Mouse (Mus musculus) yolk sac, embryonic 10.5 days (tissue): ENCODE results near the gene Pygm.
A peak's percentile ranks its signal among the peaks of the same experiment; 100 is the strongest.

Experiments
- DNase-seq: peaks from one replicate; pipeline ENCODE4 v3.0.0-alpha.2; 2017; ENCODE audit warnings: low spot score

Pygm gene

GRCm38 (mm10) chr19:6409936-6410335 lies 25.7 kb downstream of the Pygm start:
- no peak for DNase-seq

GRCm38 (mm10) chr19:6412798-6413197 lies 28.6 kb downstream of the Pygm start:
- DNase-seq: no peak

DNA sequence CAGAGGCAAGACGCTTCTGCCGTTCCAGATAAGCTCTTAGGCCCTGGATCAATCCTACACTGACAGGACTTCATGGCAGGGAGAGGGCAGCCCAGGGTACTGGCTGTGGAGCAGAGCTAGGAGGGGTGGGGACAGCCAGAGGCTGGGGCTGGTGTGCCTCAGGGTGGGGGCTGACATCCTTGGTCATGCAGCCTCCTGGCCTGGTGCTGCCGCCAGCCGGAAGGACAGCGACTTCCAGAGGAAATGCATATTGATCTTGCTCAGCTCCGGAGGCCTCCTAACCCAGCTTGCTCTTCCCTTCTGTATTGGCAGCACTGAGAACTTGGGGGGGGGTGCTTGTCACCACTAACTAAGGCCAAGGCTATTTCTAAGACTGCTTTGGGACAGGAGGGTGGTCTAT lies 31.3 kb downstream of the Pygm start:
- DNase-seq: no peak

DNA sequence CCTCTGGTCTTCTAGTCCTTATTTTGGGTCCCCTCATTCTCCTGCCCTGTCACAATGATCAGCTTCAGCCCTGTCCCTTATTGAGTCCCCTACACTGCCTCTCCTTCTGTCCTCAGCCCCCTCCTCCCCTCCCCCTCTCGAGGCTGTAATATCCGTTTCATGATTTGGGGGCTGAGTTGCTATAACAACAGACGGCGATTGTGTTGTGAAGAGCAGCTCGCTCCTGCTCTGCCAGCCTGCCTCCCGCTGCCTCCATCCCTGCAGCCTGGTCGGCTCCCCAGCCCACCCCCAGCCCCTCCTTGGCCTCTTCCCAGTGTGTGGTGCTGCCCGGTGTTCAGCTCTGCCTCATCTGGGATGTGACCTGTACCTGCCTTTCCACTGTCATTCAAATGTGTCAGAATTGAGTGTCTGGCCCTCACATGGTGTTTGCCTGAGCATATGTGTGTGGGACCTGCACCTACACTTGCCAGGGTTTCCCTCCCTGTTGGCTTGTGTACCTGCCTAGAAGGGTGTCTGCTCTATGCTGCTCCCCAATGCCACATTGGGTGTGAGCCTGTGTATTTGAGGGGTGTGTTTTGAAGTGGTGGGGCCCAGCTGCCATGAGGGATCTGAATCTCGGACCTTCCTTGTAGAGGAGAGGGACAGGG lies 32.0 kb downstream of the Pygm start:
- DNase-seq: no peak

GRCm38 (mm10) chr19:6416894-6417761 lies 32.9 kb downstream of the Pygm start:
- DNase-seq: no peak

DNA sequence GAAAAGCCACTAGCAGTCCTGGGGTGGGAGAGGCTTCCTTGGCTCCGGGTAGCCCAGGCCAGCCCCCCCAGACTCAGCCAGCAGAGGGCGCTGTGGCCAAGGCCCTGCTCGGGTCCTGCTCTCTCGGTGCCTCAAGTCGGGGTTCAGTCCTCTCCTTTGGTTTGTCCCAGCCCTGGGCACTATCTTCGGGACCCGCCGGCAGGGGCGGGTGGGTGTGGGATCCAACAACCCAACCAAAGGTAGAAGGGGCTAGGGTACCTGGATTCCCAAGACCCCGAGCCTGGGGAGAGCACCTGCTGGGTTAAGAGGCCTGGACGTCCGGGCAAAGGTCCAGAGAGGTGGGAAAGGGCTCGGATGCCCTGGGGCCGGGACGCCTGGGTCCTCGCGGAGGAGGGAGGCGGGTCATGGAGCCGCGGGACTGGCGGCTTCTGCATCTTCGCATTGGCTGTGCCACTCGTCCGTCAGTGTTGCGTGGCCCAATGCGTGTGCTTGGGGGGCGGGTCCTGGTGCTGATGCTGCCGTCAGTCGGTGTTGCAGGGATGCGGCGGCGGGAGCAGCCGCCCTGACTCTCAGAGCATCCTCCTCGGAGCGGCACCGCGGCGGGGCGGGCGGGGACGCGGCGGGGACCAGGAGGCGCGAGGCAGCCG lies 34.2 kb downstream of the Pygm start, which contains the start of gene Nrxn2:
Nrxn2 (plus strand) TSS at position 499 of the 647 bp plus-strand sequence.
- DNase-seq: peak; percentile 75

DNA sequence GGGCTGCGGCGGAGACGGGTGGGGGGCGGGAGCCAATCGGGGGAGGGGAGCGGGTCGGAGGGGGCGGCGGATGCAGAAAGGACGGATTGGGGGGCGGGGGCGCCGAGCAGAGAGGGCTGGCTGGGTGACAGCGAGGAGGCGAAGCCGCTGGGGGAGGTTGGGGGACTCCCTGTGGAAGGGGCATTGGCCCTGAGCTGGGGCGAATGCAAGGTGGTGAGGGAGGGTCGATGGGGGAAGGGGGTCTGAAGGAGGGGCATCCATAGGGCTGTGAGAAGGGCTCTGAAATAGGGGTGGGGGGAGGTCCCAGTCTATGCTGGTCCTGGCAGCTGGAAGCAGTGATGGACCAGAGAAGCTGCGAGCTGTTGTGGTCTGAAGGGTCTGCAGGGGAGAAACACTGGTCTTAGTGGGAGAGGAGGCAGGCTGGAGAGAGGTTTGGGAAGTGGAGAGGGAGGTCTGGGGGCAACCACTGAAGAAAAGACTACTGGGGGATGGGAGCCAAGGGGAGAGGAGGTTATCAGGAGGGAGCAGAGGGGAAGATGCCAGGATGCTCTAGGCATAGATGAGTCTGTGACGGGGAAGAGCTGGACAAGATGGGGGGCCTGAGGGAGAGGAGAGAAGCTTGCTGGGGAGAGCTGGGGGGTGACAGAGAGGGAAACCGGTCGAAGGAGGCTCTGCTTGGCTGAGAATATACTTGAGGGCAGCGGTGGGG lies 34.9 kb downstream of the Pygm start:
- no peak for DNase-seq

DNA sequence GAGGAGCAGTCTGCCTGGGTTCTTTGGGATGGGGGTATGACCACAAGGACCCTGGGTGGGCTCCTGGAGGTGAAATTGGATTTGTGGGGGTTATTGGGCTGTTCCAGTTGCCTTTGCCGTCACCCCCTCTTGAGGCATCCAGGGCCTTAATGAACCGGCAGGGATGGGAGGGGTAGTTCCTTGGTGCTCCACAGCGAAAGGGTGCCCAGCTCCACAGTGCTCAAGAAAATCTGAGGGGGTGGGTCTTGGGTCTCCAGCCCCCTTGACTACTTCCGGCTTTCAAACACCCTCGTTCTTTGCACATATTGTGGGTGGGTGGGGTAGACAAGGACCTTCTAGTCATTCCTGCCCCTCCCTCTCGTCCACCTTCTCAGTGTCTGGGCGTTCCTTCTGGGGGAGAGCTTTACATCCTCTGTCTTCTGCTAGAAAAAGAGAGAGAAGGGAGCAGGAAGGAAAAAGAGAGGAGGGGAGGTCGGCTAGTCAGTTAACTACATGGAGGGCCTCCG lies 35.7 kb downstream of the Pygm start:
- no peak for DNase-seq

GRCm38 (mm10) chr19:6420481-6421210 lies 36.4 kb downstream of the Pygm start:
- DNase-seq: no peak

DNA sequence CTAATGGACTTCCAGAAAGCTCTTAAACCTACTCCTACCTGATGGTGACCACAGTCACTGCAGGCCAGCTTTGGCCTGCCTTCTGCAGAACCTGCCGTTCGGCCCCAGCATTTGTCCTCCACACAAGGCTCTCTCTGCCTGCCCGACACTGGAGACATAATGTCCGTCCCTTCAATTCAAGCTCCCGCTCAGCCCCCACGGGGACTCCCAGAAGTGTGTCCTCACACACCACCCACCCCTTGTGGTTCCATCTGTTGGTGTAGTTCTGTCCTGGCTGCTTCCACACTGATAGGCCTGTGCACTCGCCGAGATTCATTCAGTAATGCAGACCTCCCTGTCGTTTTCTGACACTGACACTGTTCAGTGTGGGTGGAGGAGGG lies 37.0 kb downstream of the Pygm start:
- DNase-seq: no peak

- DNase-seq: no peak
Observed at GRCm38 (mm10) chr19:6422014-6422413, 37.8 kb downstream of the Pygm start.

- DNase-seq: no peak
Observed at GRCm38 (mm10) chr19:6423241-6423640, 39.0 kb downstream of the Pygm start.

DNA sequence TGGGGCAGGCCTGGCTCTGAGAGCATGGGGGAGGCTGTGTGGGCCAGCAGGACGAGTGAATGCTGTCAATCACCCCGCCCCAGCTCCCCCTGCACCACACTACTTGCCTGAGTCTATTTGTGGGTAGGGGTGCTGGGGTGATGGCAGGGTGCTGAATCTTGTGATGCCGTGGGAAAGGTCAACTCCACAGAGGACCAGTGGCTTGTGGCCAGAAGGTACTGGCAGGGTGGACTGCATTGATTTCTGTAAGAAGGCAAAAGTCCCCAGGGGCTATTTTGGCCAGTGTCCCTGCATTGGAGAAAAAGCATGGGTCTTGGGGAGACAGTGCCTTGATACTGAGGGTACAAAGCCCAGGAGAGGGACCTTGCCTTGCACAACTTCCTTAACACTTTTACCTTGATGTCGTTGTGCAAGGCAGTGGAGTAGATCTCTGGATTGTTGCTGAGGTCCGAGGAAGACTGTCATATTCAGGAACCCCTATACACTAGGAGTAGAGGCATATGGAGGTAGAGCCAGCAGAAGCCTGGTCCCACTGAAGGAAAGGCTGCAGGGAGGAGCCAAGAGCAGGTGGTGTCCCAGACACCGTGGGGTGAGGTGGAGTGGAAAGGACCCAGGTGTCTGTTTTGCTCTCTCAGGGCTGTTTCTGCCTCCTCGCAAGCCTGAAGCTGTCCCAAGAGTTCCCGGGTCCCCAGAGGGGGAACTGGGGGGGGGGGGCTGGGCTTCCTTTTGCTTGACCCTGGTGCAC lies 40.1 kb downstream of the Pygm start:
- no peak for DNase-seq

DNA sequence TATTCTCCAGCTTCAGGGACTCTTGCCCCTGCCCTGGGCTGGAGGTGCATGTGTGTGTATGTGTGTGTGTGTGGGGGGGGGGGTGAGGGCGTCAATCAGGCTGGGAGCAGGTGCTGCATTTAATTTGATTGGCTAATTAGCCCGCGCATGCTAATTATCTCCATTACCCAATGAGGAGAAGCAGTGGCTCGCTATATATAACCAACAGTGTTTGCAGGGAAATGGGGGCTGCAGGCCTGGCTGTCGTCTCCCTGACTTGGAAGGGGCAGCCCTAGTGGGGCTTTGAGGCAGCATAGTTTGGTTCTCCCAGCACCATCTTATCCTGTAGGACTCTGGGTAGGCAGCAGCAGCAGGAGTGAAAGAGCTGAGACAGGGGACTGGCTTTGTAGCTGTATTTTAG lies 41.4 kb downstream of the Pygm start:
- no peak for DNase-seq

DNA sequence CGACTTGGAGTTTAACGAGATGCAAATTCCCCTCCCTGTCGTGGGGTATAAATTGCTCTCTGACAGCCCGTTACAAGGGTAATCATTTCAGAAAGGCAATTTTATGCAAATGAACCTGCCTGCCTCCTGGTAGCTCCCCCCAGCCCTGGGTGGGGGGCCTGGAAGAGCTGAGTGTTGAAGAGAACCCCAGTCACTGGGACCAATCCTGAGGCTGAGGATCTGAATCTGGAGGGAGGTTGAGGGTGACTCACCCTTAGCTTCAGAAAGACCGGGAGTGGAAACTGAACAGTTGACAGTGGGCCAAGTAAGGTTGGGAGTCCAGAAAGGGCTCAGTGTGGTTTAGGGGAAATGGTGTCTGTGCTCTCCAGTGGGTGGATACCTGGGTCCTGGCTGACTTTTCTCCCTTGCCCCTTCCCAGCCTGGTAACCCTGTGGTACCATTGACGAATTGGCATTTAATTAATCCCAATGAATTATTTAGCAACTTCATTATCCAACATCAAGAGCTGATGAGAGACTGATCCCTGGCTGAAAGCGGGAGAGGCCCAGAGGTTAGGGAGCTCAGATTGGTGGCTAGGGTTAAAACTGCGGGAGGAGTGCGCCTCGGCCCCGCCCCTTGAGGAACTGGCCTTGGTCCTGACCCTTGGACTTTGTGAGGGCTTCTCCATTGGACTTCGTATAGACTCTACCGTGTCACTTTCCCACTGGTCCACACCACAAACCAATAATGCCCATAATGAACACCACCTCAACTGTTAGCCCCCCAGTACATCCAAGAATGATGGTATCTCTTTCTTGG lies 42.7 kb downstream of the Pygm start:
- DNase-seq: peak; percentile 58

DNA sequence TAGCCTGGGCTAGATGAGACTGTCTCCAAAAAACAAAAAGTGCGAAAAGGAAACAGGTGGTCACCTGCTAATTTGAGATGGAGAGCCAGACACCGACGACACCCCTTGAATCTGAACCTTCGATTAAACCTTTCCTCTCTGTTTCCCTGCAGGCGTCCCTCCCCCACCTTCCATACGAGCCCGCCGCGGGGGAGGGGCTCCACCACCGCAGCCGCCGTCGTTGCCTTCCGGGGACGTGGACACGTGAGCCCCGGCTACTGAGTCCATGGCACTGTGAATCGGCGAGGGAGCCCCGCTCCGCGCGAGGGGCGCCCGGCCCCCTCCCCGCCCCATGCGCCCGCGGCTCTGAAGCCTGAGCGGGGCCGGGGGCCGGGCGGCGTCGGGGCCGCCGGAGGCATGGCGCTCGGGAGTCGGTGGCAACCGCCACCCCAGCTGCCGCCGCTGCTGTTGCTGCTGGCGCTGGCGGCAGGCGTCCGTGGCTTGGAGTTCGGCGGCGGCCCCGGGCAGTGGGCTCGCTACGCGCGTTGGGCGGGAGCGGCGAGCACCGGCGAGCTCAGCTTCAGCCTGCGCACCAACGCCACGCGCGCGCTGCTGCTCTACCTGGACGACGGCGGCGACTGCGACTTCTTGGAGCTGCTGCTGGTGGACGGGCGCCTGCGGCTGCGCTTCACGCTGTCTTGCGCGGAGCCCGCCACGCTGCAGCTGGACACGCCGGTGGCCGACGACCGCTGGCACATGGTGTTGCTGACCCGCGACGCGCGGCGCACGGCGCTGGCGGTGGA lies 43.6 kb downstream of the Pygm start:
- no peak for DNase-seq

DNA sequence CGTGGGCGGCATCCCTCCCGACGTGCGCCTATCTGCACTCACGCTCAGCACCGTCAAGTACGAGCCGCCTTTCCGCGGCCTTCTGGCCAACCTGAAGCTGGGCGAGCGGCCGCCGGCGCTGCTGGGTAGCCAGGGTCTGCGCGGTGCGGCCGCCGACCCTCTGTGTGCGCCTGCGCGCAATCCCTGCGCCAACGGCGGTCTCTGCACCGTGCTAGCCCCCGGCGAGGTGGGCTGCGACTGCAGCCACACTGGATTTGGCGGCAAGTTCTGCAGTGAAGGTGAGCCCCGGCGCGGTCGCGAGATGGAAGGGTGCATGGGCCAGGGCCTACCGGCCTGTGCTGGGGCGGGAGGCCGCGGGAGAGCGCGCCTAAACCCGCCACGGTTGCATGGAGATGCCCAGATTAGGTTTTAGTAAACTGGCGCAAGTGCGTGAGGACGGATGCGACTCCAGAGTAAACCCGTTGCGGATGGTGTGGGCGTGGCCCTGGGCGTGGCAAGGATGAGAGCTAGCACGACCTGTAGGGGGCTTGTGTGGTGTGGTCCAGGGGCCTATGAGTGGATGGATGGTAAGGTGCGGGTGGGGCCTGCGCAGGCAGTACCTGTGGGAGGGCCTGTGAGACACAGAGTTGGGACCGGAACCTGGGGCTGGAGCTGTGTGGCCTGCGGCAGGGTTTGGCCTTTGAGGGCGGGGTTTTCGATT lies 44.5 kb downstream of the Pygm start:
- DNase-seq: no peak

GRCm38 (mm10) chr19:6443016-6443415 lies 58.8 kb downstream of the Pygm start:
- DNase-seq: no peak
